Mouse (Mus musculus): ENCODE measurements around the gene Ice1.

GRCm38 (mm10) chr13:70677689-70678088 lies 40.3 kb upstream of the Ice1 start:
- TF ChIP-seq CTCF (conservative IDR thresholded peaks at IDR 0.05; ENCODE audit: insufficient read depth, insufficient read length, low read depth, low read length) = no peak
- TF ChIP-seq POLR2A (IDR thresholded peaks at IDR 0.05; ENCODE audit: low read depth, low read length) = no peak
